ENCODE assay signal across 12 mouse cellular contexts in the genomic region with DNA sequence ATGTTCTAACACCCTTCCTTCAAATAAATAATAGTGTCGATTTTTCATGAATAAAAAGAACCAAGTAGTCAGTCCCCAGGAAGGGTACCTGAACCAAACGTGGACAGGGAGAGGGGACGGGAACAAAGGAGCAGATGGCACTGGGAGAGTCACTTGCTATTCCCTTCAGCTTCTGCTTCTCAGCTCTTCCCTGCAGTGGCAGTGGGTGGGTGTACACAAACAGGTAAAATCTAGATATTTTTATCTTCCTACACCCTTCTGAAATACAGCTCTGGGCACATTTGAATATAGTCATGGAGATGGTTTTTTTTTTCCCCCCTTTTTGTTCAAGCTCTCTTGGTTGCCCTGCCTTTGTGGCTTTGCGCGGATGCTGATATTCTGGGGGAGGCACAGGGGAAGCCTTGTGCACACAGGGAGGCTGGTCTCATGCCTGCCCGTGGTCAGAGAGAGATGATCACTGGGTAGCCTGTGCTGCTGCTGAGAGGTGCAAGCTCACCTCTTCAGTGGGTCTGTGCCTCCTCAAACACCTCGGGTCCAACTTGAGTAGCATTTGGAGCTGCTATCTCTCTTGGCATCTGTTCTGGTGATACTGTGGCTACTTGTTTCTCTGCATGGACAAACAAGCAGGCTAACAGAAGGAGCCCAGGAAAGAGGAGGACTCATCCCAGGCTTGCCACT.
A peak's percentile ranks its signal among the peaks of the same experiment; 100 is the strongest.
DNase-seq lines count a peak whose midpoint lies in the region; ATAC-seq and TF ChIP-seq lines count a peak whose summit lies in the region.
"Had no signal": no experiment of that assay in that cellular context is flagged by ENCODE, and none has a peak within 500 bp of the region (broad histone marks: within the 10 kb centered on the region; RNA-seq: fewer than 3 reads in every experiment).

No protein-coding gene starts in this region.

- H3K79me2 ChIP-seq in heart, adult 2 months (replicated peaks; ENCODE audit: control insufficient read depth, insufficient read depth, low read length) = no peaks in the 10 kb centered on the region

- H3K36me3 ChIP-seq in heart, adult 2 months (ENCODE audit: control insufficient read depth, insufficient read depth, low read length) = no peaks in the 10 kb centered on the region
- no peaks in the 10 kb centered on the region for H3K36me3 ChIP-seq in forebrain, embryonic 14.5 days (ENCODE audit: control insufficient read depth, insufficient read depth, low read length)
- H3K36me3 ChIP-seq in midbrain, embryonic 15.5 days (replicated peaks) = no peaks in the 10 kb centered on the region

- TF ChIP-seq EP300 in heart, adult 2 months (IDR thresholded peaks at IDR 0.05; ENCODE audit: insufficient read depth, low read depth, low read length) = no peak

- TF ChIP-seq CTCF in heart, adult 2 months (IDR thresholded peaks at IDR 0.05) = no peak

- no peaks in the 10 kb centered on the region for H3K27me3 ChIP-seq in heart, adult 2 months (ENCODE audit: control insufficient read depth, insufficient read depth, low read length)
- H3K27me3 ChIP-seq in forebrain, embryonic 14.5 days (replicated peaks; ENCODE audit: control insufficient read depth, insufficient read depth, low read length) = no peaks in the 10 kb centered on the region
- H3K27me3 ChIP-seq in midbrain, embryonic 15.5 days (replicated peaks) = no peaks in the 10 kb centered on the region

- H3K4me1 ChIP-seq in heart, adult 2 months (ENCODE audit: control insufficient read depth, insufficient read depth, low read length) = no peaks in the 10 kb centered on the region
- H3K4me1 ChIP-seq in forebrain, embryonic 14.5 days (ENCODE audit: control insufficient read depth, insufficient read depth, low read length) = peaks cover 19% of the 10 kb centered on the region
- H3K4me1 ChIP-seq in midbrain, embryonic 15.5 days = peaks cover 13% of the 10 kb centered on the region

- WGBS in heart, adult 2 months = 68% methylated on average over 7 of the region's 7 CpGs
- WGBS in forebrain, embryonic 14.5 days = 44% methylated on average over 7 of the region's 7 CpGs
- 47% methylated on average over 7 of the region's 7 CpGs for WGBS in midbrain, embryonic 15.5 days

- no peak for TF ChIP-seq POLR2A in heart, adult 2 months (IDR thresholded peaks at IDR 0.05; ENCODE audit: insufficient read depth, low read depth, low read length)

- DNase-seq in heart, adult 11 months = peak; percentile 64
- DNase-seq in heart, adult 2 months = no peak
- DNase-seq in MN1 (ENCODE audit: low spot score) = peak; percentile 12
- peak; percentile 48 for DNase-seq in forebrain, embryonic 14.5 days (ENCODE audit: low spot score)
- no peak for DNase-seq in ovary, postnatal 14 days (ENCODE audit: low spot score)
- no peak for DNase-seq in thymus, postnatal 14 days
- DNase-seq: adrenal gland, postnatal 36 days; heart, adult 18-20 months; layer of hippocampus, postnatal 36 days had no signal

- no peaks in the 10 kb centered on the region for H3K9me3 ChIP-seq in forebrain, embryonic 14.5 days (replicated peaks; ENCODE audit: control insufficient read depth, low read length)
- no peaks in the 10 kb centered on the region for H3K9me3 ChIP-seq in midbrain, embryonic 15.5 days

- no peak overlapping the region for H3K4me3 ChIP-seq in heart, adult 2 months
- H3K4me3 ChIP-seq in forebrain, embryonic 14.5 days (ENCODE audit: low read depth, low read length) = no peak overlapping the region
- H3K4me3 ChIP-seq in midbrain, embryonic 15.5 days = no peak overlapping the region

- H3K27ac ChIP-seq in heart, adult 2 months = no peak overlapping the region
- H3K27ac ChIP-seq in forebrain, embryonic 14.5 days (ENCODE audit: low read depth, low read length) = peak overlapping the region; percentile 91
- peak overlapping the region; percentile 67 for H3K27ac ChIP-seq in midbrain, embryonic 15.5 days
- H3K27ac ChIP-seq: kidney, postnatal 0 days had no signal

- H3K4me2 ChIP-seq in forebrain, embryonic 14.5 days (ENCODE audit: low read length) = peak overlapping the region; percentile 14
- H3K4me2 ChIP-seq in midbrain, embryonic 15.5 days = no peak overlapping the region
- H3K4me2 ChIP-seq: liver, embryonic 11.5 days had no signal

- peak; percentile 81 for ATAC-seq in forebrain, embryonic 14.5 days
- peak; percentile 61; the same call in 1 of the 2 replicates for ATAC-seq in midbrain, embryonic 15.5 days (replicated peaks)

- no peak overlapping the region for H3K9ac ChIP-seq in heart, adult 2 months (ENCODE audit: low read depth, low read length)
- no peak overlapping the region for H3K9ac ChIP-seq in forebrain, embryonic 14.5 days (ENCODE audit: low read length)
- H3K9ac ChIP-seq in midbrain, embryonic 15.5 days = no peak overlapping the region

- intact Hi-C loops in heart, adult 2 months (cut with DNase I) = no loop called here

Comparison
In these comparisons a context has a peak if more than half of its experiments do, and no peak if none do; other contexts are left out.
1. DNase-seq: peak in heart, adult 11 months (single experiment), MN1 (single experiment) and forebrain, embryonic 14.5 days (single experiment); none in heart, adult 2 months (0 of 2), ovary, postnatal 14 days (single experiment) and thymus, postnatal 14 days (single experiment).